ENCODE assay signal across 21 mouse cellular contexts in genomic region chr19:7077666-7078065, GRCm38 (mm10). TPM values are rescaled to one million over a fixed set of nuclear protein-coding genes. Genes with fewer than 3 reads are reported as not detected.
A peak's percentile ranks its signal among the peaks of the same experiment; 100 is the strongest.
DNase-seq lines count a peak whose midpoint lies in the region; ATAC-seq and TF ChIP-seq lines count a peak whose summit lies in the region.
"Had no signal": no experiment of that assay in that cellular context is flagged by ENCODE, and none has a peak within 500 bp of the region (broad histone marks: within the 10 kb centered on the region; RNA-seq: fewer than 3 reads in every experiment).

No protein-coding gene starts in this region.

- H3K4me2 ChIP-seq in hindbrain, embryonic 16.5 days (ENCODE audit: low read length) = no peak overlapping the region
- no peak overlapping the region for H3K4me2 ChIP-seq in kidney, postnatal 0 days (ENCODE audit: low read length)
- no peak overlapping the region for H3K4me2 ChIP-seq in midbrain, embryonic 11.5 days
- no peak overlapping the region for H3K4me2 ChIP-seq in midbrain, postnatal 0 days (ENCODE audit: low read depth, low read length, poor library complexity, severe bottlenecking)
- H3K4me2 ChIP-seq: embryonic facial prominence, embryonic 12.5 days; forebrain, embryonic 12.5 days had no signal

- H3K36me3 ChIP-seq in hindbrain, embryonic 10.5 days = no peaks in the 10 kb centered on the region
- H3K36me3 ChIP-seq in hindbrain, embryonic 16.5 days (ENCODE audit: control insufficient read depth, insufficient read depth, low read length) = no peaks in the 10 kb centered on the region
- H3K36me3 ChIP-seq in kidney, postnatal 0 days (ENCODE audit: insufficient read depth, low read length) = no peaks in the 10 kb centered on the region
- no peaks in the 10 kb centered on the region for H3K36me3 ChIP-seq in midbrain, embryonic 11.5 days (ENCODE audit: control insufficient read depth, insufficient read depth, low read length)
- no peaks in the 10 kb centered on the region for H3K36me3 ChIP-seq in midbrain, postnatal 0 days (ENCODE audit: insufficient read depth, low read length)
- H3K36me3 ChIP-seq: embryonic facial prominence, embryonic 12.5 days; forebrain, embryonic 12.5 days; heart, embryonic 10.5 days had no signal

- no peak overlapping the region for H3K9ac ChIP-seq in hindbrain, embryonic 16.5 days (ENCODE audit: low read depth, low read length)
- no peak overlapping the region for H3K9ac ChIP-seq in kidney, postnatal 0 days (ENCODE audit: low read depth, low read length)
- no peak overlapping the region for H3K9ac ChIP-seq in midbrain, embryonic 11.5 days (ENCODE audit: low read length)
- no peak overlapping the region for H3K9ac ChIP-seq in midbrain, postnatal 0 days (replicated peaks; ENCODE audit: low read length, poor library complexity, severe bottlenecking)
- H3K9ac ChIP-seq: embryonic facial prominence, embryonic 12.5 days; forebrain, embryonic 12.5 days had no signal

- peak overlapping the region; percentile 35; the same call in 1 of the 2 replicates for H3K27ac ChIP-seq in hindbrain, embryonic 10.5 days
- no peak overlapping the region for H3K27ac ChIP-seq in hindbrain, embryonic 16.5 days (ENCODE audit: low read depth, low read length)
- H3K27ac ChIP-seq in kidney, postnatal 0 days = peak overlapping the region; percentile 13; the same call in 1 of the 2 replicates
- no peak overlapping the region for H3K27ac ChIP-seq in midbrain, embryonic 11.5 days (ENCODE audit: low read depth, low read length)
- H3K27ac ChIP-seq in midbrain, postnatal 0 days (ENCODE audit: low read depth, low read length) = no peak overlapping the region
- H3K27ac ChIP-seq: embryonic facial prominence, embryonic 12.5 days; forebrain, embryonic 12.5 days; heart, embryonic 10.5 days had no signal

- 52% methylated on average over 9 of the region's 9 CpGs for WGBS in hindbrain, embryonic 10.5 days
- WGBS in hindbrain, embryonic 16.5 days = 31% methylated on average over 9 of the region's 9 CpGs
- 30% methylated on average over 9 of the region's 9 CpGs for WGBS in kidney, postnatal 0 days
- WGBS in midbrain, embryonic 11.5 days = 47% methylated on average over 9 of the region's 9 CpGs
- 26% methylated on average over 9 of the region's 9 CpGs for WGBS in midbrain, postnatal 0 days

- peaks cover 62% of the 10 kb centered on the region for H3K27me3 ChIP-seq in hindbrain, embryonic 10.5 days (ENCODE audit: insufficient read depth, poor library complexity, severe bottlenecking)
- H3K27me3 ChIP-seq in hindbrain, embryonic 16.5 days (replicated peaks; ENCODE audit: control insufficient read depth, insufficient read depth, low read length) = no peaks in the 10 kb centered on the region
- H3K27me3 ChIP-seq in kidney, postnatal 0 days (ENCODE audit: insufficient read depth, low read length) = no peaks in the 10 kb centered on the region
- H3K27me3 ChIP-seq in midbrain, embryonic 11.5 days (ENCODE audit: control insufficient read depth, insufficient read depth, low read length) = peaks cover 21% of the 10 kb centered on the region; the same call in 1 of the 2 replicates
- no peaks in the 10 kb centered on the region for H3K27me3 ChIP-seq in midbrain, postnatal 0 days (ENCODE audit: insufficient read depth, low read length)
- H3K27me3 ChIP-seq: embryonic facial prominence, embryonic 12.5 days had no signal

- no peaks in the 10 kb centered on the region for H3K9me3 ChIP-seq in hindbrain, embryonic 10.5 days
- no peaks in the 10 kb centered on the region for H3K9me3 ChIP-seq in hindbrain, embryonic 16.5 days (ENCODE audit: control insufficient read depth, low read length)
- no peaks in the 10 kb centered on the region for H3K9me3 ChIP-seq in kidney, postnatal 0 days (replicated peaks; ENCODE audit: low read length)
- no peaks in the 10 kb centered on the region for H3K9me3 ChIP-seq in midbrain, embryonic 11.5 days (ENCODE audit: control insufficient read depth, low read length)
- H3K9me3 ChIP-seq in midbrain, postnatal 0 days (ENCODE audit: low read length) = no peaks in the 10 kb centered on the region
- H3K9me3 ChIP-seq: embryonic facial prominence, embryonic 12.5 days; forebrain, embryonic 12.5 days; heart, embryonic 10.5 days had no signal

- no peak for ATAC-seq in hindbrain, embryonic 16.5 days
- ATAC-seq in kidney, postnatal 0 days (replicated peaks; ENCODE audit: low FRiP score, low read depth) = no peak
- ATAC-seq in midbrain, embryonic 11.5 days (ENCODE audit: low FRiP score) = no peak
- no peak for ATAC-seq in midbrain, postnatal 0 days (ENCODE audit: low FRiP score)
- ATAC-seq: forebrain, embryonic 16.5 days had no signal

- no peak for DNase-seq in hindbrain, embryonic 10.5 days (ENCODE audit: low spot score)
- no peak for DNase-seq in kidney, postnatal 0 days (ENCODE audit: low spot score)
- no peak for DNase-seq in kidney, adult 18-20 months
- DNase-seq in midbrain, embryonic 11.5 days (ENCODE audit: low spot score, missing footprints) = peak; percentile 85
- DNase-seq in midbrain, postnatal 0 days (ENCODE audit: low spot score) = no peak
- DNase-seq: adrenal gland, postnatal 10 days; cerebellum, adult 11 months; cerebellum, adult 8-10 months; cerebellum, postnatal 14 days; embryo, embryonic 11 days; gastrocnemius, postnatal 10 days; heart, adult 18-20 months; heart, postnatal 10 days; heart, postnatal 4 days had no signal

- no peak overlapping the region for H3K4me3 ChIP-seq in hindbrain, embryonic 10.5 days
- no peak overlapping the region for H3K4me3 ChIP-seq in hindbrain, embryonic 16.5 days (ENCODE audit: low read length)
- no peak overlapping the region for H3K4me3 ChIP-seq in kidney, postnatal 0 days (replicated peaks; ENCODE audit: low read depth, low read length)
- no peak overlapping the region for H3K4me3 ChIP-seq in midbrain, embryonic 11.5 days (ENCODE audit: low read depth, low read length)
- H3K4me3 ChIP-seq in midbrain, postnatal 0 days (ENCODE audit: low read depth, low read length) = no peak overlapping the region
- H3K4me3 ChIP-seq: embryonic facial prominence, embryonic 12.5 days; forebrain, embryonic 12.5 days; heart, embryonic 10.5 days had no signal

- peaks cover 47% of the 10 kb centered on the region for H3K4me1 ChIP-seq in hindbrain, embryonic 10.5 days (replicated peaks)
- H3K4me1 ChIP-seq in hindbrain, embryonic 16.5 days (ENCODE audit: control insufficient read depth, insufficient read depth, low read depth, low read length) = peaks cover 15% of the 10 kb centered on the region
- H3K4me1 ChIP-seq in kidney, postnatal 0 days (replicated peaks; ENCODE audit: insufficient read depth, low read length) = peaks cover 6% of the 10 kb centered on the region; the same call in 1 of the 2 replicates
- H3K4me1 ChIP-seq in midbrain, embryonic 11.5 days (ENCODE audit: control insufficient read depth, insufficient read depth, low read length) = peaks cover 18% of the 10 kb centered on the region
- H3K4me1 ChIP-seq in midbrain, postnatal 0 days (ENCODE audit: insufficient read depth, low read length) = peaks cover 7% of the 10 kb centered on the region; the same call in 1 of the 2 replicates
- H3K4me1 ChIP-seq: embryonic facial prominence, embryonic 12.5 days had no signal

- no peak for TF ChIP-seq CTCF in kidney, postnatal 0 days (IDR thresholded peaks at IDR 0.05; ENCODE audit: low read depth)
- no peak for TF ChIP-seq CTCF in midbrain, postnatal 0 days (IDR thresholded peaks at IDR 0.05)

RNA-seq across cellular contexts. Expression of gene Macrod1, which starts 21.1 kb away (rescaled TPM):
- polyA plus RNA-seq in hindbrain, embryonic 10.5 days (2016; fragmentation: Nextera tagmentation; extraction: Ambion mirVana) = 2.9 and 3.4 TPM in 2 replicates
- polyA plus RNA-seq in hindbrain, embryonic 16.5 days (2015; fragmentation: Nextera tagmentation; extraction: Ambion mirVana) = 6.3 and 7.1 TPM in 2 replicates
- polyA plus RNA-seq in kidney, postnatal 0 days (2015; fragmentation: Nextera tagmentation; extraction: Ambion mirVana) = 28.0 and 35.5 TPM in 2 replicates
- polyA plus RNA-seq in midbrain, embryonic 11.5 days (2014; fragmentation: Nextera tagmentation; extraction: Ambion mirVana) = 2.2 and 3.0 TPM in 2 replicates
- 1.4 and 5.1 TPM in 2 replicates for total RNA-seq in midbrain, postnatal 0 days (2014; rRNA removed)
- polyA plus RNA-seq in midbrain, postnatal 0 days (2015; fragmentation: Nextera tagmentation; extraction: Ambion mirVana) = 5.9 and 6.2 TPM in 2 replicates

RNA-seq across cellular contexts. Expression of gene Flrt1, which starts 27.9 kb away (rescaled TPM):
- polyA plus RNA-seq in hindbrain, embryonic 10.5 days (2016; fragmentation: Nextera tagmentation; extraction: Ambion mirVana) = 3.1 and 4.0 TPM in 2 replicates
- polyA plus RNA-seq in hindbrain, embryonic 16.5 days (2015; fragmentation: Nextera tagmentation; extraction: Ambion mirVana) = 8.8 and 11.3 TPM in 2 replicates
- 4.8 and 5.1 TPM in 2 replicates for polyA plus RNA-seq in kidney, postnatal 0 days (2015; fragmentation: Nextera tagmentation; extraction: Ambion mirVana)
- 7.5 and 8.2 TPM in 2 replicates for polyA plus RNA-seq in midbrain, embryonic 11.5 days (2014; fragmentation: Nextera tagmentation; extraction: Ambion mirVana)
- total RNA-seq in midbrain, postnatal 0 days (2014; rRNA removed) = 9.9 and 11.4 TPM in 2 replicates
- 9.8 and 11.9 TPM in 2 replicates for polyA plus RNA-seq in midbrain, postnatal 0 days (2015; fragmentation: Nextera tagmentation; extraction: Ambion mirVana)
- total RNA-seq: common myeloid progenitor, adult 5-6 weeks; MEL had no signal

RNA-seq across cellular contexts. Expression of gene Stip1, which starts 37.9 kb away (rescaled TPM):
- 372 and 451 TPM in 2 replicates for polyA plus RNA-seq in hindbrain, embryonic 10.5 days (2016; fragmentation: Nextera tagmentation; extraction: Ambion mirVana)
- 214 and 236 TPM in 2 replicates for polyA plus RNA-seq in hindbrain, embryonic 16.5 days (2015; fragmentation: Nextera tagmentation; extraction: Ambion mirVana)
- polyA plus RNA-seq in kidney, postnatal 0 days (2015; fragmentation: Nextera tagmentation; extraction: Ambion mirVana) = 131 and 149 TPM in 2 replicates
- 410 and 416 TPM in 2 replicates for polyA plus RNA-seq in midbrain, embryonic 11.5 days (2014; fragmentation: Nextera tagmentation; extraction: Ambion mirVana)
- total RNA-seq in midbrain, postnatal 0 days (2014; rRNA removed) = 97.0 and 101 TPM in 2 replicates
- 142 and 147 TPM in 2 replicates for polyA plus RNA-seq in midbrain, postnatal 0 days (2015; fragmentation: Nextera tagmentation; extraction: Ambion mirVana)

RNA-seq across cellular contexts. Expression of gene Fermt3, which starts 58.4 kb away (rescaled TPM):
- polyA plus RNA-seq in hindbrain, embryonic 10.5 days (2016; fragmentation: Nextera tagmentation; extraction: Ambion mirVana) = 8.7 and 10.1 TPM in 2 replicates
- polyA plus RNA-seq in hindbrain, embryonic 16.5 days (2015; fragmentation: Nextera tagmentation; extraction: Ambion mirVana) = 4.0 and 5.7 TPM in 2 replicates
- polyA plus RNA-seq in kidney, postnatal 0 days (2015; fragmentation: Nextera tagmentation; extraction: Ambion mirVana) = 3.5 and 4.3 TPM in 2 replicates
- polyA plus RNA-seq in midbrain, embryonic 11.5 days (2014; fragmentation: Nextera tagmentation; extraction: Ambion mirVana) = 6.7 and 7.3 TPM in 2 replicates
- total RNA-seq in midbrain, postnatal 0 days (2014; rRNA removed) = 5.6 and 6.2 TPM in 2 replicates
- 3.0 and 3.4 TPM in 2 replicates for polyA plus RNA-seq in midbrain, postnatal 0 days (2015; fragmentation: Nextera tagmentation; extraction: Ambion mirVana)

Comparison
In these comparisons a context has a peak if more than half of its experiments do, and no peak if none do; other contexts are left out.
1. H3K27ac ChIP-seq: peak in hindbrain, embryonic 10.5 days (single experiment) and kidney, postnatal 0 days (single experiment); none in hindbrain, embryonic 16.5 days (single experiment), midbrain, embryonic 11.5 days (single experiment) and midbrain, postnatal 0 days (single experiment).